Mouse (Mus musculus) ovary, postnatal 14 days (tissue): ENCODE results near the gene Pi4k2a.
A peak's percentile ranks its signal among the peaks of the same experiment; 100 is the strongest.

Source experiments
- DNase-seq: peaks from one replicate; pipeline ENCODE4 v3.0.0; 2022; ENCODE audit warnings: low spot score

Gene Pi4k2a

GRCm38 (mm10) chr19:42135070-42135469, 44.8 kb downstream of the Pi4k2a start:
- no peak for DNase-seq

GRCm38 (mm10) chr19:42136126-42136525, 45.9 kb downstream of the Pi4k2a start:
- no peak for DNase-seq

- DNase-seq, result no peak
These were observed 47.0 kb downstream of the Pi4k2a start for GRCm38 (mm10) chr19:42137167-42137672.

DNA sequence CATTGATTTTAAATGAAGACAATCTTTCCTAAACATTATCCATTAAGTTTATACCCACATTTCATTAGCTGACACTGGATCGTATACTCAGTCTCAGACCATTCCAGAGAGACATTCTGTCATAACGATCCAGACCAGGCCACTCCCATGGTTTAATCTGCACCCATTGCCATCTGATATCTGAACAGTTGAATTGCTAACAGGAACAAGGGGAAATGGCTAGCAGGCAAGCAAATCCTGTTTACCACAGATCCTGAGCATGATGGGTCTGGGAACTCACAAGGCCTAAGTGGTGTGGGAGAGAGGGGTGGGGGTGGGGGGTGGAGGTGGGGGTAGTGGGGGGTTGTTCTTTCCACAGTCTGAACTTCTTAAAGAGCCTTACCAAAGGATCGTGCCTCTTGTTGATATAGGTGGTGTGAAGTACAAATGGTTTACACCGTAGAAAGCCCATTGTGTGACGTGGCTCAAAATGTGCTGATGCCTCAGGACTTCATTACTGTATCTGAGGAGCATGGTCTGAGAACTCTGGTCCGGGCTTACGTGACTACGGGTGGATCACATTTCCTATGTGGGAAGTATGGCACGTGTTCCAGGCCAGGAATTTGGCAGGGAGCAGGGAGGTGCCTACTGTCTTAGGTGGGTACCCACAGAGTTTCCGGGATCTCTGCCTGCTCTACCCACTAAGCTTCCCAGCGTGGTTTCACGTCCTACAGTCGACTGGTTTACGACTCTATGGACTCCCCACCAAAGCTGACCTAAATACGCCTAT, 48.4 kb downstream of the Pi4k2a start:
- no peak for DNase-seq

DNA sequence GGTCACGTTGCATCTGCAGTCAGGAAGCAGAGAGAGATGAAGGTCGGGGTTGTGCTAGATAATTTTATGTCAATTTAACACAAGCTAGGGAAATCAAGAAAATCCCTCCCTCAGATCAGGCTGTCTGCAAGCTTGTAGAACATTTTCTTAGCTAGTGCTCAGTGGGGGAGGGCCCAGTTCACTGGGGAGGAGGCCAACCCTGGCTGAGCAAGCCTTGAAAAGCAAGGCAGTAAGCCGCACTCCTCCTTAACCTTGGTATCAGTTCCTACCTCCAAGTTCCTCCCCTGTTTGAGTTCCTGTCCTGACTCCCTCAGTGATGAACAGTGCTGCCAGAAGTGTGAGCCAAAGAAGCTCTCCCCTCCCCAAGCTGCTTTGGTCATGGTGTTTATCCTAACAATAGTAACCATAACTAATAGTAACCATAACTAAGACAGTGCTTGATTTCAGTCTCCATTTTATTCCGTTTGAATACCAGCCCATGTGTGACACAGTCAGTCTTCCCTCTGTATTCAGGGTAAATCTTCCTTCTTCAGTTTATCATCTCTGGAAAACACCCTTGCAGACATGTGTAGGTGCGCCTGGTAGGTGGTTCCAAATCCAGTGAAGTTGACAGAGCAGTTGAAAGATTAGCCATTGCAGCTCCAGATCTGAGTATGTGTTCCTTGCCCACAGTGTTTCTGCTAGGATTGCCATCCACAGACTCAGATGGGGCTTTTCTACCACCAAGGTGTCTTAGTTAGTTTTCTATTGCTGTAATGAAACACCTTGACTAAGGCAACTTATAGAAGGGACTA, 49.7 kb downstream of the Pi4k2a start:
- no peak for DNase-seq

DNA sequence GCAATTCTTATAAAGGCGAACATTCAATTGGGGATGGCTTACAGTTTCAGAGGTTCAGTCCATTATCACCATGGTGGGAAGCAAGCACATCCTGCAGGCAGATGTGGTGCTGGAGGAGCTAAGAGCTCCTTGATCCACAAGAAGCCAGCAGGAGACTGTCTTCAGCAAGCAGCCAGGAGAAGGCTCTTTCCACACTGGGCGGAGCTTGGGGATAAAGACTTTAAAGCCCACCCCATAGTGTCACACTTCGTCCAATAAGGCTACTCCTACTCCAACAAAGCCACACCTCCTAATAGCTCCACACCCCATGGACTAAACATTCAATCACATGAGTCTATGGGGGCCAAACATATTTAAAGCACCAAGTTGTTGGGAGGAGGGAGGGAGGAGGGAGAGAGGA, 51.7 kb downstream of the Pi4k2a start:
- no peak for DNase-seq

GRCm38 (mm10) chr19:42142757-42143156, 52.5 kb downstream of the Pi4k2a start:
- DNase-seq, result no peak

DNA sequence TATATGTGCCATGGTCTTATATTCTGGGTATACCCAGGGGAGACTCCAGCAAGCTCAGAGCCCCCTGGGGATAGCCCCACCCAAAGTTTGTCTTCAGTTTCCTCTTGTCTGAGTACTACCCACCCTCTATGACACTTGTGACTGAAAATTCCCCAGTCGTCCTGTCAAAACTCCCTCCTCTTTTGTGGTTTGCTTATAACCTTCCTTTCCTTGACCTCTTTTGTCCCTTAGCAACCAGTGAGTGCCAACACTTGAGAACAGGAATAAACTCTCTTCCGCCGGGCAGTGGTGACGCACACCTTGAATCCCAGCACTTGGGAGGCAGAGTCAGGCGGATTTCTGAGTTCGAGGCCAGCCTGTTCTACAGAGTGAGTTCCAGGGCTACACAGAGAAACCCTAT, 53.8 kb downstream of the Pi4k2a start:
- DNase-seq, result no peak

DNA sequence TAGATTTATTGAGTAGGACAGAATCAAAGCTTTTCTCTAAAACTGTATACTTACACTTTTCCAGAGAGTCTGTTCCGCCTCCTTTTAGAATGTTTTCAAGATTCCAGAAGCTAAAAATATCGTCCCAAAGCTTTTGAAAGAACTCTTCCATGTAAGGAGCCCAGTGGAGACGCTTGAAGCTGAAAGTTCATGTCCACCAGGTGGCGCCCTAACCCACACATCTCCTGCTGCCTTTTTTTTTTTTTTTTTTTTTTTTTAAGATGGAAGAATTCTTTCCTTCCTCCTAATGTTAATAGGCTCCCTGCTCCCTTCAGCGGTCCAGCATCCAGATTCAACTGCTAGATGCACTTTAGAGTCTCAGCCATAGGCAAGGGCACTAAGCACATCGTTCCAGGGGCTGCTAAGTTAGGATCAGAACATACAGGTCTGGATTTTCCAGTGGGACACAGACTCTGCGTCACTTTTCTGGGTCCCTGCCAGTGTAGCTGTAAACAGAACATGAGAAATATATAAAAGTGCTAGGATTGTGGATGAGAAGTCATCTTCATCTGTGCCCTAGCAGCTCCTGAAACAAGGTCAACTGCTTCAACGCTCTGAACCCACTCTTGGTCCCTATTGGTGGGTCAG, 54.4 kb downstream of the Pi4k2a start:
- DNase-seq, result peak; percentile 82

GRCm38 (mm10) chr19:42145210-42145609, 54.9 kb downstream of the Pi4k2a start:
- no peak for DNase-seq

DNA sequence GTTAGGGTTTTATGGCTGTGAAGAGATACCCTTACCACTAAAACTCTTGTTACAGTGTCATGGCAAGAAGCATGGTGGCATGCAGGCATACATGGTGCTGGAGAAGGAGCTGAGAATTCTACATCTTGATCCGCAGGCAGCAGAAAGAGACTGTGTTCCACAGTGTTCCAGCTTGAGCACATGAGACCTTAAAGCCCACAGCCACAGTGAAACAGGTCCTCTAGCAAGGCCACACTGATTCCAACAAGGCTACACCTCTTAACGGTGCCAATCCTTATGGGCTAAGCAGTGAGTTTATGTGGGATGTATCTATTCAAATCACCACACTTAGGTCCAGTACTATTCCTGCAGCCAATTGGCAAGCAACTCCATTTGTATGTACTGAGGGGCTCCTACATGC, 55.5 kb downstream of the Pi4k2a start:
- no peak for DNase-seq

GRCm38 (mm10) chr19:42146276-42147010, 56.2 kb downstream of the Pi4k2a start:
- no peak for DNase-seq

GRCm38 (mm10) chr19:42147170-42147768, 57.0 kb downstream of the Pi4k2a start, which contains the start of gene Marveld1:
Gene Marveld1 (plus strand): TSS chr19:42147400.
- DNase-seq, result peak; percentile 69

GRCm38 (mm10) chr19:42147769-42148568, 57.7 kb downstream of the Pi4k2a start:
- DNase-seq, result peak; percentile 52

GRCm38 (mm10) chr19:42148569-42148860, 58.2 kb downstream of the Pi4k2a start:
- no peak for DNase-seq

DNA sequence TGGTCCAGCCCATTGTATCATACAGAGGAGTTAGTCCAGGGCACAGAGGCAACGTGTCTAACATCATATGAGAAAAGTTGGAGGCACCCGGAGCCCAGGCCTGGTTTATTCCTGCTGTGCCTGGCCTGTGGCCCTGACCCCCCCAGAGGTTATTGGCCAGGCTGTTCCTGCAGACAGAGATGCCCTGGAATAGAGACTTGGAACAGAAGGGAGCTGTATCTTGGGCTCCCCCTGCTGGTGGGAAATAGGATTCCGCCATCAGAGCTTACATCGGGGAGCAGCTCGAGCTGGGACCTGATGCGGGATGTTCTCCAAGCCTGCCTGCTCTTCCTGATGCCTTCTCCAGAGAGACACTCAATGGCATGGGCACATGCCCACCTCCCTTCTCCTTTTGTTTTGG, 61.7 kb downstream of the Pi4k2a start:
- peak; percentile 85 for DNase-seq

- no peak for DNase-seq
These were observed 67.4 kb downstream of the Pi4k2a start for GRCm38 (mm10) chr19:42157493-42158237.

- no peak for DNase-seq
These were observed 68.2 kb downstream of the Pi4k2a start for GRCm38 (mm10) chr19:42158246-42159017.

DNA sequence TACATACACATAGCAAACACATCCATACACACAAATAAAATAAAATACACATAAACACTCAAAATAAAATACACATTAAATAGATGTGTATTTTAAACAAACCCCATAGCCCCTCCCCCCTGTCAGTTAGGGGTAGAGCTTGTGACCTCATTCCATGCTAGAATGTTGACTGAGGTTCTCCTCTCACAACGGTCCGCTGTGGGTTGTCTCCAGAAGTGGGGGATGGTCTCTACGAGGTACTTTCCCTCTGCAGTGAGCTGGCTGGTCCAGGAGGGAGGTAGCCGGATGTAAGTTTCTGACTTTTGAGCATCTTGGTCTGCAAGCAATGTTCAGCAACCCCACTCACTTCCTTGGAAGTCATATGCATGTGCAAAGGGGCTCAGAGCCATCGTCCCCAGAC, 73.5 kb downstream of the Pi4k2a start, which contains the start of gene Zfyve27:
Zfyve27 (plus strand) TSS at position 188 of the 400 bp plus-strand sequence.
- no peak for DNase-seq
